Mouse (Mus musculus): ENCODE data around the gene Mab21l3. TPM values are rescaled to one million over a fixed set of nuclear protein-coding genes. Genes with fewer than 3 reads are reported as not detected.
A peak's percentile ranks its signal among the peaks of the same experiment; 100 is the strongest.

The Mab21l3 gene
- total RNA-seq, 1 experiment from 2014 or later = not detected

GRCm38 (mm10) chr3:101806941-101807340 lies 41.8 kb downstream of the Mab21l3 start:
- ATAC-seq (replicated peaks; ENCODE audit: insufficient number of reproducible peaks, low FRiP score, low TSS enrichment, poor library complexity, severe bottlenecking) = no peak

- ATAC-seq (replicated peaks; ENCODE audit: insufficient number of reproducible peaks, low FRiP score, low TSS enrichment, poor library complexity, severe bottlenecking) = peak; percentile 85
Measured at GRCm38 (mm10) chr3:101806149-101806548, 42.6 kb downstream of the Mab21l3 start.

GRCm38 (mm10) chr3:101805562-101806004 lies 43.2 kb downstream of the Mab21l3 start:
- no peak for ATAC-seq (replicated peaks; ENCODE audit: insufficient number of reproducible peaks, low FRiP score, low TSS enrichment, poor library complexity, severe bottlenecking)

- ATAC-seq (replicated peaks; ENCODE audit: insufficient number of reproducible peaks, low FRiP score, low TSS enrichment, poor library complexity, severe bottlenecking) = no peak
Measured at GRCm38 (mm10) chr3:101804971-101805561, 43.7 kb downstream of the Mab21l3 start.

DNA sequence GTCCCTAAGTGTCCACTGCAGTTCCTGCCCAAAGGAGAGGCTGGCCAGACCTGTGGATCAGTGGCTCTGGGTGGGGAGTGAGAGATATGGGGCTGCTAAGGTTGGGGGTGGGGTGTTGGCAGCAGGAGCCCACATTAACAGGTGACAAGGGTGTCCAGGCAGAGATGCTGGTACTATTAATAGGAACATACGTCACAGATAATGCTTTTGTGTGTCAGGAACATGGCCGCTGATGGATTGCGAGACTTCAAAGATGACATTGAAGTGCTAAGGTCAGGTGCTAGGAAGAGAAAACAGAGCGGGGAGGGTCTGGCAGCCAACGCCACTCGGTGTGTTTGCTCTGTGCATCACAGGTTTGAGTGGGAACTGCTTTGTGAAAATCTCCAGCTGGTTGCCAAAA lies 44.4 kb downstream of the Mab21l3 start:
- no peak for ATAC-seq (replicated peaks; ENCODE audit: insufficient number of reproducible peaks, low FRiP score, low TSS enrichment, poor library complexity, severe bottlenecking)

- no peak for ATAC-seq (replicated peaks; ENCODE audit: insufficient number of reproducible peaks, low FRiP score, low TSS enrichment, poor library complexity, severe bottlenecking)
Measured at GRCm38 (mm10) chr3:101803764-101804163, 45.0 kb downstream of the Mab21l3 start.

DNA sequence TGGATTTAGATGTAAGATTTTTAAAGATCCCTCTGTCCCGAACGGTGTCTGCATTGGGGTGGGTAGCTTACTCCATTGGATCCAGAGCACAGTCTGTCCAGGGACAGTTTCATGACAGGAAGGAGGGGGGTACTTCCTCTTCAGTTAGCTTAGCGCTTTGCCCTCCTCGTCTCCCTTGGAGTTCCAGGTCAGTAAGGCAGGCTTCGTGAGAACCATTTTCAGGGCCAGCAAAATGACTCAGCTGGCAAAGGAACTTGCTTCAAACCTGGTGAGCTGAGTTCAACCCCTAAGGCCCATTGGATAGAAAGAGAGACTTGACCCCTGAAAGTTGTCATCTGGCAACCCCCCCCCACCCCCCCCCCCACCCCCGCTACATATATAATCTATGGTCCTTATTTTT lies 46.0 kb downstream of the Mab21l3 start:
- no peak for ATAC-seq (replicated peaks; ENCODE audit: insufficient number of reproducible peaks, low FRiP score, low TSS enrichment, poor library complexity, severe bottlenecking)

GRCm38 (mm10) chr3:101800596-101801018 lies 48.2 kb downstream of the Mab21l3 start:
- ATAC-seq (replicated peaks; ENCODE audit: insufficient number of reproducible peaks, low FRiP score, low TSS enrichment, poor library complexity, severe bottlenecking) = no peak

GRCm38 (mm10) chr3:101799852-101800595 lies 48.7 kb downstream of the Mab21l3 start:
- ATAC-seq (replicated peaks; ENCODE audit: insufficient number of reproducible peaks, low FRiP score, low TSS enrichment, poor library complexity, severe bottlenecking) = peak; percentile 72

- no peak for ATAC-seq (replicated peaks; ENCODE audit: insufficient number of reproducible peaks, low FRiP score, low TSS enrichment, poor library complexity, severe bottlenecking)
Measured at GRCm38 (mm10) chr3:101797830-101798709, 50.7 kb downstream of the Mab21l3 start.

DNA sequence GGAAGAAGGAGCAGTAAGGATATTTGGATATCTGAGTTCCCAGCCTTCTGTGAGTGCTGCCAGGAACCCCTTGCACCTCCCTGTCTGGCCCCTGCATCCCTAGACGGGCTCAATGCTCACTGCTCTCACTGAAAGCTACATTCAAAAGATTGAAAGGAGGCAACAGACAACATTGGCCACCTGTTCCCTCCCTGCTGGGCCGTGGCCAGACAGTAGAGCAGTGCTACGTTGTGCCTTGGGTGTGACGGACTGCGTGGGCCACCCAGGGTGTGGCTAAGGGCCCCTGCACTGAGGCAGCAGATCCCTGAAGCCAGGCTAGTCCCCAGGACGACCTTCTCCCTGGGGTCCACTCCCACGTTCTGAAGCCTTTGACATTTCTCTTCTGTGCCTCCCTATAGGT lies 52.5 kb downstream of the Mab21l3 start:
- no peak for ATAC-seq (replicated peaks; ENCODE audit: insufficient number of reproducible peaks, low FRiP score, low TSS enrichment, poor library complexity, severe bottlenecking)

GRCm38 (mm10) chr3:101795387-101796039 lies 53.2 kb downstream of the Mab21l3 start:
- no peak for ATAC-seq (replicated peaks; ENCODE audit: insufficient number of reproducible peaks, low FRiP score, low TSS enrichment, poor library complexity, severe bottlenecking)

- no peak for ATAC-seq (replicated peaks; ENCODE audit: insufficient number of reproducible peaks, low FRiP score, low TSS enrichment, poor library complexity, severe bottlenecking)
Measured at GRCm38 (mm10) chr3:101794666-101795065, 54.1 kb downstream of the Mab21l3 start.

- ATAC-seq (replicated peaks; ENCODE audit: insufficient number of reproducible peaks, low FRiP score, low TSS enrichment, poor library complexity, severe bottlenecking) = no peak
Measured at GRCm38 (mm10) chr3:101794026-101794425, 54.7 kb downstream of the Mab21l3 start.

GRCm38 (mm10) chr3:101792191-101792590 lies 56.6 kb downstream of the Mab21l3 start:
- ATAC-seq (replicated peaks; ENCODE audit: insufficient number of reproducible peaks, low FRiP score, low TSS enrichment, poor library complexity, severe bottlenecking) = no peak

DNA sequence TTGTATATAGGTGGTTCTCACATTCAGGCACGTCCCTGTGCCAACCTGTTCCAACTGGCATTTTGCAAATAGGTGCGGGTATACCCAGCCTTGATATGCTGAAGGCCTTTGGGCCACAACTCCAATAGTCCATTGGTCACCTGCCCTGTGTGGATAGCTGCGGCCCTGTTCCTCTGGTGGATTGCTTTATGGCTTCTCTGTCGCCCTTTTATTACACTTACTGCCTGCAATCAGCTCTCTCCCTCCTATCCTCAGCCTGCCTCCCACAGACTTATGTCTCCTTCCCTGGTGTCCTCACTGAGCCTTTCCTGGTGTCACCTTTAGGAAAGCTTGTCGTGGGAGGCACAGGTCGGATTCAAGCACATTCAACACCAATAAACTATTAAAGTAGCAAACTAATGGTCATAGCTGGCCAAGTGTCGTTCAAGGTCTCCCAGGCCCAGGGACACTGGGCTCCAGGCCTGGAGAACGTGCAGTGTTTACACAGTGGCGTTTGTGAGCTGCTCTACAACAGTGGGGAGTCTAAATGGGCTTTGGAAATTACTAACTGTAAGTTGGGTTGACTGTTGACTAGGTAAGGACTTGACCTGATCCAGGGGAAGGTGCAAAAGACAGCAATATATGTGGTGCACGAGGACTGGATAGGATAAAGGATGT lies 63.9 kb downstream of the Mab21l3 start:
- no peak for ATAC-seq (replicated peaks; ENCODE audit: insufficient number of reproducible peaks, low FRiP score, low TSS enrichment, poor library complexity, severe bottlenecking)

DNA sequence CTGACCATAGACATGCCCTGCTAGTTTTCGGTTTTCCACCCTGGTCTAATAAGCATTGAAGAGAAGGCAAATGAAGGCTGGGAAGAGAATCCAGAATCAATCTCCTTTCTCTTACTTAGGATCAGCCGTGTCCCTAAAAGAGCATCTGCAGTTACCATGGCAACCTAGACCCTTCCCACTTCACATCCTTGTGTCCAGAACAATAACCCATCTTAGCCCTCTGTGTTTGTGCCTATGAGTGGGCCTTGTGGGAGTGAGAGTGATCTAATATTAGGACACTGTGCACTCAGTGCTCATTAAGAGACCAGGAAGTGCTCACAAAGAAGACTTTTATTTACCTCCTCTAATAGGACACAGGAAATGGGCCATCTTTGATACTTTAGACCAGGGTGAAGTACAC lies 65.0 kb downstream of the Mab21l3 start:
- ATAC-seq (replicated peaks; ENCODE audit: insufficient number of reproducible peaks, low FRiP score, low TSS enrichment, poor library complexity, severe bottlenecking) = no peak

GRCm38 (mm10) chr3:101780874-101781483 lies 67.8 kb downstream of the Mab21l3 start:
- no peak for ATAC-seq (replicated peaks; ENCODE audit: insufficient number of reproducible peaks, low FRiP score, low TSS enrichment, poor library complexity, severe bottlenecking)

All from monocyte, adult 5-6 weeks (primary cell).